Mouse (Mus musculus) forebrain, embryonic 12.5 days (tissue): ENCODE measurements around the gene Lrrc8d. TPM values are rescaled to one million over a fixed set of nuclear protein-coding genes. Genes with fewer than 3 reads are reported as not detected.

Source experiments
- ATAC-seq: fragments of 200-750 bp; cut with Nextera tagmentation; 2 replicates; pipeline ENCODE4 v1.8.0; 2017; ENCODE audit warnings: moderate TSS enrichment; ENCODE audit not compliant: low FRiP score
- H3K27ac ChIP-seq: fragments of 300-500 bp; sonication (generic); 2 replicates; pipeline ENCODE4 v1.5.1; 2016; ENCODE audit warnings: mild to moderate bottlenecking
- H3K27me3 ChIP-seq: fragments of 300-500 bp; sonication (generic); 2 replicates; pipeline ENCODE4 v1.6.1; 2016; ENCODE audit warnings: mild to moderate bottlenecking
- H3K36me3 ChIP-seq: fragments of 300-500 bp; sonication (generic); replicated peaks from 2 replicates; pipeline ENCODE4 v1.6.1; 2016; ENCODE audit warnings: mild to moderate bottlenecking
- H3K4me1 ChIP-seq: fragments of 300-500 bp; sonication (generic); 2 replicates; pipeline ENCODE4 v1.6.1; 2016
- H3K4me2 ChIP-seq: fragments of 300-500 bp; sonication (generic); 2 replicates; pipeline ENCODE4 v1.6.1; 2016; ENCODE audit warnings: mild to moderate bottlenecking, moderate library complexity
- H3K4me3 ChIP-seq: fragments of 300-500 bp; sonication (generic); replicated peaks from 2 replicates; pipeline ENCODE4 v1.5.1; 2016; ENCODE audit warnings: mild to moderate bottlenecking
- H3K9ac ChIP-seq: fragments of 300-500 bp; sonication (generic); 2 replicates; pipeline ENCODE4 v1.6.1; 2016; ENCODE audit warnings: mild to moderate bottlenecking
- H3K9me3 ChIP-seq: fragments of 300-500 bp; sonication (generic); 2 replicates; pipeline ENCODE4 v1.6.1; 2016
- WGBS: fragments of 180-500 bp; shearing (Covaris S2); methylation state at CpG from one replicate; pipeline ENCODE4 v1.1.7; 2016; 5-methylcytosine and 5-hydroxymethylcytosine counted together
- polyA plus RNA-seq: library from polyadenylated mRNA; unstranded; fragments of >200 nt; fragmentation: Nextera tagmentation; extraction: Ambion mirVana; gene quantifications from 2 replicates; pipeline ENCODE4 v1.2.1, GENCODE M21; 2016

Gene Lrrc8d
- polyA plus RNA-seq, 1 experiment from 2014 or later = 32.7 TPM

DNA sequence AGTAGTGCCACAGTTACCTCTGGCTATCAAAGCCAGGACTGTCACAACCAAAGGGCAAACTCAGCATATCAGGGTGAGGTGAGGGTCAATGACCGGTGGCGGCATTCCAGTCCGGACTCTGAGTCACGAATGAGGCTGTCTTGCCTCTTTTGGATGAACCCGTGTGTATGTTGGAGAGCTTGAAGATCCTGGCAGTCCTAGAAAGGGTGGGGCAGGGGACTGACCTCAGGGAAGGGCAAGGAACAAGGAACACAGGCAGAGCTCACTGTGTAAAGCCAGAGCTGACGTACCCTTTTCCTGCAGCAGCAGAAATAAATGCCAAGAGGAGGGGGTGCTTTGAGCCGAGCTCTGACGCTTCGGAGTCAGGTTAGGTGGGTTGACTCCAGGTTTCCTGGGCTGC is 136.2 kb downstream of the Lrrc8d start:
- Histone ChIP-seq H3K27me3 (no peaks in the 10 kb centered on the region), H3K9ac (no peak overlapping the region), H3K36me3 (no peaks in the 10 kb centered on the region), H3K4me1 (no peaks in the 10 kb centered on the region), H3K9me3 (no peaks in the 10 kb centered on the region), H3K4me2 (no peak overlapping the region), H3K4me3 (no peak overlapping the region), H3K27ac (no peak overlapping the region)
- WGBS = 84% methylated on average over 9 of the region's 9 CpGs
- no peak for ATAC-seq

DNA sequence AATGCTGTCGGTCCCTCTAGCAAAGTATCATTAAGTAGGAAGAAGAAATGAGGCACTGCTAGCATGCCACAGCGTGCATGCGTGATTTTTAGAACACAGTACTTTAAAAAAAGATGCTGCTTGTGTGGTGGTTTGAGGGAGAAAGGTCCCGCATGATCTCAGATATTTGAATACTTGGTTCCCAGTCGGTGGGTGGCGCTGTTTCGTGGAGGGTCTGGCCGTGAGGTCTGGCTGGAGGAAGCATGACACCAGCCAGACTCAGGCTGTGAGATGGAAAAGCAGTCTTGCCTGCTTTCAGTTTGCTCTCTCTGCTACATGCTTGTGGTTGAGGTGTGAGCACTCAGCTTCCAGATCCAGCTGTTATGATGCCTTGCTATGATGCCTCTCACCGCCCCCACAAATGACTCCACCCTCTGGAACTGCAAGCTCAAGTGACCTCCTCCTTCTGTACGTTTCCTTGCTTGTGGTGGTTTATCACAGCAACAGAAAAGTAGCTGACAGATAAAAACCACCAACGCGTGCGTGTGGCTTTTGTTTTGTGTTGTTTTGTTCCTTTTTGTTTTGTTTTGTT is 140.1 kb downstream of the Lrrc8d start:
- Histone ChIP-seq H3K4me3 (no peak overlapping the region), H3K27me3 (no peaks in the 10 kb centered on the region), H3K4me2 (no peak overlapping the region), H3K36me3 (no peaks in the 10 kb centered on the region), H3K9ac (no peak overlapping the region), H3K4me1 (no peaks in the 10 kb centered on the region), H3K9me3 (no peaks in the 10 kb centered on the region), H3K27ac (no peak overlapping the region)
- ATAC-seq = no peak
- WGBS = 73% methylated on average over 13 of the region's 13 CpGs

DNA sequence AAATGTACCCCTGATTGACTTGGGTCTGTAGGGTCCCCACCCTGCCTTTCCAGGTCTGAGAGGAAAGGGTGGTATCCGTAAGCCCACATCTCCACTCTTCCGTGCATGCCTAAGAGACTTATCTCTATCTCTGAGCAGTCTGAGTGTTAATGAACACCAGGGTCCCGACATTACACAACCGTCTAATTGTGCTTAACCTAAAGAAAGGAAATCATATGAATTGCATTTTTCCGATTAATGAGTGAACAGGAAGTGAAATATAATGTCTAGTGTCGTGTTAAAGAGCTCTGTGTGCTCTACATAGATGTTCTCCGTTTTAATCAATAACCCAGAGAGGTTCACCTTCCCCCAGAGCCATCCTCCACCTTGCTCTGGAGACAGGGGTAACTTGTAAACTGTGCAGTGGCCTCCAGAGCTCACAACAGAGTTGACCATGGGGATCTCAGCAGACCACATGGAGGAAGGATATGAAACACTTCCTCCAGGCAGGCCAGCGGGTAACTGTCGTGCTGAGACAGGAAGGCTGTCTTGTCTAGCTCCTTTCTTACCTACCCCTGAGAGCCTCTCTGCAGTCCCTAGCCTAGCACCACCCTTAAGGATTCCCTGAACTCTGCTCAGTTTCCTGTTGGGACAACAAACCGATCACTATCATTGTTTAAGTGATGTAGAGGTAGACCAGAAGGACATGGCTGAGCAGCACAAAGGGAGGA is 144.4 kb downstream of the Lrrc8d start:
- WGBS = 90% methylated on average over 10 of the region's 10 CpGs
- H3K27me3 ChIP-seq = no peaks in the 10 kb centered on the region
- no peak overlapping the region for H3K4me3 ChIP-seq
- H3K27ac ChIP-seq = no peak overlapping the region
- 0 out of 2 replicates have a peak, but pooled peaks cover 4% of the 10 kb centered on the region for H3K4me1 ChIP-seq
- H3K9ac ChIP-seq = no peak overlapping the region
- no peaks in the 10 kb centered on the region for H3K9me3 ChIP-seq
- ATAC-seq = no peak
- no peak overlapping the region for H3K4me2 ChIP-seq
- H3K36me3 ChIP-seq = no peaks in the 10 kb centered on the region

DNA sequence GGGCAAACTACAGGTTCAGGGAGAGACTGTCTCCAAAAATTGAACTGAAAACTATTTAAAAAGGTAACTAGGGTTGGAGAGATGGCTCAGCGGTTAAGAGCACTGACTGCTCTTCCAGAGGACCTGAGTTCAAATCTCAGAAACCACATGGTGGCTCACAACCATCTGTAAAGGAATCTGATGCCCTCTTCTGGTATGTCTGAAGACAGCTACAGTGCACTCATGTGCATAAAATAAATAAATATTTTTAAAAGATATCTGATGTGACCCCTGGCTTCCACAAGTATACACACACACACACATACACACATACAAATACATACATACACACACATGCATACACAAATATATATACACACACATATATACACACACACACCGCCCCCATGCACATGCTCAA is 145.3 kb downstream of the Lrrc8d start:
- peaks cover 8% of the 10 kb centered on the region; the same call in 1 of the 2 replicates for H3K4me1 ChIP-seq
- no peaks in the 10 kb centered on the region for H3K9me3 ChIP-seq
- H3K27ac ChIP-seq = no peak overlapping the region
- no peak for ATAC-seq
- no peak overlapping the region for H3K9ac ChIP-seq
- no peaks in the 10 kb centered on the region for H3K27me3 ChIP-seq
- no peak overlapping the region for H3K4me2 ChIP-seq
- H3K4me3 ChIP-seq = no peak overlapping the region
- 98% methylated on average over 2 of the region's 2 CpGs for WGBS
- H3K36me3 ChIP-seq = no peaks in the 10 kb centered on the region

DNA sequence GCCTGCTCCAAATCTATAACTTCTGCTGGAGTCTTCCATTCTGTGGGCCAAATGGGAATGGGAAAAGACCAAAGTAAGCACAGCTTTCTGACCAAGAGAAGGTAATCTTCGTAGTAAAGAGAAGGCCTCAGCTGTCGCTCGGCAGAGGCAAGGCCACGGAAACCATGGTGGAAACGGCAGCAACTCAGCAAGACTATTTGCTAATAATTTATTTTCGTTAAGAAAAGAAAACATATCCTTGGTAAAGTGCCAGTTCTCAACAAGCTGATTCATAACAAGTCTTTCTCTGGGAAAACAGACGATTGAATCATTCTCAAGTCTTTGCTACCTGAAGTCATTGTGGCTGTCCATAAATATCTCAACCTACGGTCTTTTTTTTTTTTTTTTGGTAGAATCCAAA is 148.0 kb downstream of the Lrrc8d start:
- no peak overlapping the region for H3K4me2 ChIP-seq
- no peaks in the 10 kb centered on the region for H3K36me3 ChIP-seq
- no peaks in the 10 kb centered on the region for H3K9me3 ChIP-seq
- H3K4me1 ChIP-seq = peaks cover 8% of the 10 kb centered on the region; the same call in 1 of the 2 replicates
- H3K27me3 ChIP-seq = no peaks in the 10 kb centered on the region
- no peak overlapping the region for H3K9ac ChIP-seq
- 92% methylated on average over 8 of the region's 8 CpGs for WGBS
- no peak overlapping the region for H3K4me3 ChIP-seq
- no peak overlapping the region for H3K27ac ChIP-seq
- no peak for ATAC-seq

DNA sequence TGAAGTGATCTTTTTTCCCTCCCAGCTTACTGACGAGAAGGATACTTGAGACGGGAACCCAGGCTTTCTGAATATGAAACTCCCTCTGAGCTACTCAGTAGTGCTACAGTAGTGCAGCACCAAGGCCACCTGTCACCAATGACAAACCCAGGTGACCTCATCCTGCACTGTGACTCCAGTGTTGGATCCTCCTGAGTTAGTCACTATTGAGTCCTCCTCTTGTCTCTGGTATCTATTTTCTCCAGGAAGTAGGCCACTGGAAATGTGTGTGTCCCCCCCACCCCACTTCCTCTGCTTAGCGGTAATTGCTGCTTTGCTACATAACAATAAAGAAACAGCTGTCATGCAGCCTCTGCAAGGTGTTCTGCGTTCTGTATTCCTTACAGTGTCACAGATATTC is 149.5 kb downstream of the Lrrc8d start:
- ATAC-seq = no peak
- no peak overlapping the region for H3K27ac ChIP-seq

DNA sequence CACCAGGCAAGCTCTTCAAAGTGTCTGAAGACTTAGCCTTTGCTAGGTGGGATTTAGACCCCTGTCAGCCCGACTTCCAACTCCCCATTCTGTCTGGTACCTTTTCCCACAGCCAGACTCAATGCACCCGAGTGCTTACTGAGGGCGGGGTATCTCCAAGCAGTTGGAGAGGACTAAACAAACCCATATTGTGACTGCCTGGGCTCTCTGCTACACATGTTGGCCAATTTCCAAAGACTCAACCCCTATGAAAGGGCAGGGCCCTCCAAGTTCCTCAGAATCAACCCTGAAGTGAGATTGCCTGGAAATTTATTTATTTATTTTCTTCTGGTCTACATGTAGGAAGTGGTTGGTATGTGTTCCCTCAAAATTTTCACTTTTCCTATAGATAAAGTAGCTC is 149.9 kb downstream of the Lrrc8d start:
- no peaks in the 10 kb centered on the region for H3K9me3 ChIP-seq
- H3K27me3 ChIP-seq = no peaks in the 10 kb centered on the region
- H3K4me1 ChIP-seq = peaks cover 8% of the 10 kb centered on the region; the same call in 1 of the 2 replicates
- H3K27ac ChIP-seq = no peak overlapping the region
- no peak for ATAC-seq
- H3K36me3 ChIP-seq = no peaks in the 10 kb centered on the region
- WGBS = 69% methylated on average over 3 of the region's 3 CpGs
- H3K4me3 ChIP-seq = no peak overlapping the region
- no peak overlapping the region for H3K4me2 ChIP-seq
- H3K9ac ChIP-seq = no peak overlapping the region

More for the DNA sequence above, 149.5 kb downstream of the Lrrc8d start:
- H3K4me3 ChIP-seq = no peak overlapping the region
- H3K27me3 ChIP-seq = no peaks in the 10 kb centered on the region
- H3K36me3 ChIP-seq = no peaks in the 10 kb centered on the region
- 87% methylated on average over 4 of the region's 4 CpGs for WGBS
- H3K9me3 ChIP-seq = no peaks in the 10 kb centered on the region
- no peak overlapping the region for H3K4me2 ChIP-seq
- H3K4me1 ChIP-seq = peaks cover 8% of the 10 kb centered on the region; the same call in 1 of the 2 replicates
- H3K9ac ChIP-seq = no peak overlapping the region

DNA sequence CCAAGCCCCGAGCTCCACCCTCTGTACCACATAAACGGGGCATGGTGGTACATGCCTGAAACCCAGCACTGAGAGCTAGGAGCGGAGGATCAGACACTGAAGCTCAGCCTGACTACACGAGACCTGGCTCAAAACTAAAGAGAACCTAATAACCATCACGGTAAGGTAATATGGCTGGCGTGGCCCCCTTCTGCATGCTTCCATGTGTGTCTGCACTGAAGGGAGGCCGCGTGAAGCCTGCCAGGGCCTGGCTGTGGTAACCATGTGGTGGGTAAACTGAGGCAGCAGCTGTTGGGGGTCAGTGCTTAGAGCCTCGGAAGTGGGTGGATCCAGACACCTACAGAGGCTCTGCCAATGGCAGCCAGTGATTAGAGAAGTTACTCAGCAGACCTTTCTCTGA is 153.5 kb downstream of the Lrrc8d start:
- no peaks in the 10 kb centered on the region for H3K36me3 ChIP-seq
- H3K27me3 ChIP-seq = no peaks in the 10 kb centered on the region
- no peak overlapping the region for H3K27ac ChIP-seq
- WGBS = 88% methylated on average over 9 of the region's 9 CpGs
- H3K9me3 ChIP-seq = no peaks in the 10 kb centered on the region
- H3K4me2 ChIP-seq = no peak overlapping the region
- no peak for ATAC-seq
- H3K4me1 ChIP-seq = peaks cover 5% of the 10 kb centered on the region; the same call in 1 of the 2 replicates
- no peak overlapping the region for H3K4me3 ChIP-seq
- no peak overlapping the region for H3K9ac ChIP-seq

DNA sequence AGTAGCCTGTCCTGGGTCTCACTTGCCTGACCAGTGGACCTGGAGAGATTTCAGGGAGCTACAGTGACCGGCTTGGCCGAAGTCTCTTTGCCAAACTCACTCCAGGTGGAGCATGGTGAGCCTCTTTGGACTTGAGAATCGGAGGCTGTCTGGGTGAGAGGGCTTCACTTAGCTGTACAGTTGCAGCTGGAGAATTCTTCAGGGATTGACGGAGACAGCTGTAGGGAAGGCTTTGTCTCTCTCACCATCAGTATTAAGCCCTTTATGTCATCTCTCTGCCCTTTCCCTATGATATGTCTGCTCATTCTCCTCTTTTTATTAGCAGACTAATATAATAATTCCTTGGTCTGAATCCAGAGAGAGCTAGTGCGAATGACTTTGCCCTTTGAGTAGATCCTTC is 157.7 kb downstream of the Lrrc8d start:
- Histone ChIP-seq H3K4me2 (no peak overlapping the region), H3K27me3 (no peaks in the 10 kb centered on the region), H3K36me3 (no peaks in the 10 kb centered on the region), H3K27ac (no peak overlapping the region), H3K4me1 (peaks cover 8% of the 10 kb centered on the region; the same call in 1 of the 2 replicates), H3K9ac (no peak overlapping the region), H3K4me3 (no peak overlapping the region), H3K9me3 (no peaks in the 10 kb centered on the region)
- WGBS = 92% methylated on average over 5 of the region's 5 CpGs
- no peak for ATAC-seq

DNA sequence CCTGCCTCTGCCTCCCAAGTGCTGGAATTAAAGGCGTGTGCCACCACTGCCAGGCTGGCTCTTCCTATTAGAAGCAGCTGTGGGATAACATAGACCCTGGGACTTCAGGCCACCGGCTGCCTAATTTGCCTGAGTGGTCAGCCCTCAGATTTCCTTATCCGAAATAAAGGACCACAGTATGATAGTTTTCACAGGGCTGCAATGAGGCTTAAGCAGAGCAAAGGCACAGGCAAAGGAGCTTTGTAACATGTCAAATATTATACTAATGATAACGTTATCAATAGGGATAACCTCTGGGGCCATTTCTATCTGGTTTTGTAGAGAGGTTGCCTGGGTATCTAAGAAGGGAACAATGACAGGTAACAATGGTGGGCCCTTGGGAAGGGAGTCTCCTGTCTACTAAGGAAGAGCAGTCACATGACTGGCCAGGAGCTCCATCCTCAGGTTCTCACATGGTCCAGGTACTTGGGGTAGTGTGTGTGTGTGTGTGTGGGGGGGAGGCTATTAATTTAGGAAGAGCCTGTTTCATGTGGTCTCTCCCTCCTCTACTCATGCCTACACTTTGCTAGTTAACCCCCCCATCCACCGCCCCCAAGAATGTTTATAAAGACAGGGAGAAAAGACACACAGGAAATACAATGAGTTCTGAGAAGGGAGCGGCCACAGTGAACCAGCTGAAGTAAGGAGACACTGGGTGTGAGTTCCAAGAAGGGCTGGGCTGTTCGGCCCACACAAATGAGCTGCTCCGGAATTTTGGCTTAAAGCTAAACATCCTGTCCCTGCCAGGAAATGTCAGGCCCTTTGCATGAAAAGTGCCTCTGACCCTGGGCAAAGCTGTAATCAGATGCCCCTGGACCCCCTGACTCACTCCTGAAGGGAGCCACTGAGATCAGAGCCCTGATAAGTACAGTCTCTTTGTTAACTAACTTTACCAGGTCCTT is 159.3 kb downstream of the Lrrc8d start:
- 77% methylated on average over 8 of the region's 8 CpGs for WGBS
- H3K36me3 ChIP-seq = no peaks in the 10 kb centered on the region
- H3K9me3 ChIP-seq = no peaks in the 10 kb centered on the region
- no peak overlapping the region for H3K4me2 ChIP-seq
- ATAC-seq = no peak
- no peak overlapping the region for H3K9ac ChIP-seq
- H3K27ac ChIP-seq = 0 out of 2 replicates have a peak overlapping the region, but pooled peaks have one; percentile 1
- no peak overlapping the region for H3K4me3 ChIP-seq
- peaks cover 8% of the 10 kb centered on the region; the same call in 1 of the 2 replicates for H3K4me1 ChIP-seq
- H3K27me3 ChIP-seq = no peaks in the 10 kb centered on the region

DNA sequence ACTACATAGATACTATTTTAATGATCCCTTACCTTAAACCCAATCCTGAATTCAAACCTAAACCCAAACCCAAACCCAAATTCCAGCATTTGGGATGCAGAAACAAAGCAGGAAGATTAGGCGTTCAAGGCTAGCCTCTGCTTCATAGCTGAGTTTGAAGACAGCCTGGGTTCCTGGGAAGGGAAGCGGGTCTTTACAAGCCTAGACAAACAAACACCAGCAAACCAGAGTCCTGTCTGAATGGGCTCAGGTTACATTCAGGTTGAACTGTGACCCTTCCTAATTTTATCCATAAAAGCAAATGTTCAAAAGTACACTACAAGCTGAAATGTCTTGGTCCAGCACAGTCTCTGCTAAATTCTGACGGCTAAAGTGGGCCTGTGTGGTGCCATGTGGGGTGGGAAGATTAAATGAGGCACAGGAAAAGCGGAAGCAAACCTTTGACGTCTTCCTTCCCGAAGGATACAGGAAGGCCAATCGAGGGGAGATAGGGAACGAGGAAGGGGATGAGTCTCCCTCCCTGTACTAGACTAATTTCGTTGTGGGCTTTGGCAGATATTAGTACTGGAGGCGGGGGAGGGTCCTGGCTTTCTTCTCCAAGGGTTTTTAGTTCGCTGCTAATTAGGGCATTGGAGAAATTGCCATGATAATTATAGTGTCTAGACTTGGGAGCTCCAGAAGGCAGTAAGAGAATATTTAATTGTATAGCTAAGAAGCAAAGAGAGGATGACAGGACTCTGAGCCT is 160.1 kb downstream of the Lrrc8d start:
- Histone ChIP-seq H3K27ac (peak overlapping the region; percentile 1; the same call in 1 of the 2 replicates), H3K4me2 (no peak overlapping the region), H3K36me3 (no peaks in the 10 kb centered on the region), H3K9ac (no peak overlapping the region), H3K27me3 (no peaks in the 10 kb centered on the region), H3K4me3 (no peak overlapping the region), H3K4me1 (peaks cover 8% of the 10 kb centered on the region; the same call in 1 of the 2 replicates), H3K9me3 (no peaks in the 10 kb centered on the region)
- no peak for ATAC-seq
- 56% methylated on average over 11 of the region's 11 CpGs for WGBS

DNA sequence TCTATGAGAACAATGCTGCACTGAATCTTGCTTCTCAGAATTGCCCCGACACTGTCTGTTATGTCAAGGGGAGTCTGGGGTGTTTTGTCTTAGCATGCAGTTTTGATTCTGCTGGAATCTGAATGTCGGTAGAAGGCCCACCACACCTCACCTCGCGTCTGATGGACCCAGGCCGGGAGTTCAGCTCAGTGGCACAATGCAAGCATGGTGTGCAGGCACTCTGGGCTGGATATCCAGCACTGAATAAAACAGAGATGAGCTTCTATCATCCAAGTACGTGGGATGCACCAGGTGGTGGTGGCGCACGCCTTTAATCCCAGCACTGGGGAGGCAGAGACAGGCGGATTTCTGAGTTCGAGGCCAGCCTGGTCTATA is 160.7 kb downstream of the Lrrc8d start:
- no peak for ATAC-seq

More for the DNA sequence above, 160.7 kb downstream of the Lrrc8d start:
- no peak overlapping the region for H3K4me2 ChIP-seq
- H3K4me3 ChIP-seq = no peak overlapping the region
- 82% methylated on average over 10 of the region's 10 CpGs for WGBS
- no peaks in the 10 kb centered on the region for H3K27me3 ChIP-seq
- H3K27ac ChIP-seq = peak overlapping the region; percentile 31; the same call in 1 of the 2 replicates
- H3K9ac ChIP-seq = no peak overlapping the region
- H3K9me3 ChIP-seq = no peaks in the 10 kb centered on the region
- H3K36me3 ChIP-seq = no peaks in the 10 kb centered on the region
- peaks cover 8% of the 10 kb centered on the region; the same call in 1 of the 2 replicates for H3K4me1 ChIP-seq
